Mouse (Mus musculus): ENCODE results near the gene Asap3.

DNA sequence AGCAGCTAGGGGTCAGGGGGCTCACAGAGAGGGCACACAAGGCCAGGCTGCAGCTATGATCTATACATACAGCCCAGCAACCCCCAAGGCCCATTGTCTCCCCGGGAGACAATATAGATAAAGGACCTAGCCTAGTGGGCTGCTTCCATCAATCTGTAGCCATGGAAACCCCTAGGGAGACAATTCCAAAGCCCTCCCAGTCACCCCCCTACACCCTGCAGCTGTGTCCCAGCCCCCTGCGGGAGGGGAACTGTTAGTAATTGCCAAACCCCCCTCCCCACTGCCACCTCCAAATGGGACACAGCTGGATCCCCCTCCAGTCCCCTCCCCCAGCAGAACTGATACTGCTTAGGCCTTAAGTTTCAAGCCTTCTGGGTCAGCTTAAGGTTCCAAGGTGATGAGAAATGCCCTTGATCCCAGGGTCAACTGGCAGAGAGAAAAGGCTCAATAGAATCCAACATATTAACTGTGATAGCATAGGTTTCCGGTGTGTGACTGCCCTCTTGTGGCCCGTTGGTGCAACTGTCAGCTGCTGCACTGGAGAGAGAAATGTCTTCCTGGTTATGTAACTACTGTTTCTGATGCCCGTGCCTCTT lies 46.3 kb upstream of the Asap3 start:
- TF ChIP-seq MYOG (IDR thresholded peaks at IDR 0.05; ENCODE audit: control insufficient read depth, extremely low read depth, insufficient read length) (no peak), CTCF (IDR thresholded peaks at IDR 0.05; ENCODE audit: control insufficient read depth, insufficient read depth, insufficient read length) (peak; percentile 84), FOSL1 (IDR thresholded peaks at IDR 0.05; ENCODE audit: insufficient read depth, low read length, poor library complexity, severe bottlenecking) (no peak), MAX (IDR thresholded peaks at IDR 0.05) (no peak), USF1 (IDR thresholded peaks at IDR 0.05; ENCODE audit: low read depth) (no peak)

All from C2C12 (cell line).